Mouse (Mus musculus) ovary, adult 18-20 months (tissue): ENCODE measurements around the gene Grik3.

Experiments
- DNase-seq: peaks from one replicate; pipeline ENCODE4 v3.0.0; 2022; ENCODE audit warnings: low spot score, mixed read lengths

Gene Grik3

DNA sequence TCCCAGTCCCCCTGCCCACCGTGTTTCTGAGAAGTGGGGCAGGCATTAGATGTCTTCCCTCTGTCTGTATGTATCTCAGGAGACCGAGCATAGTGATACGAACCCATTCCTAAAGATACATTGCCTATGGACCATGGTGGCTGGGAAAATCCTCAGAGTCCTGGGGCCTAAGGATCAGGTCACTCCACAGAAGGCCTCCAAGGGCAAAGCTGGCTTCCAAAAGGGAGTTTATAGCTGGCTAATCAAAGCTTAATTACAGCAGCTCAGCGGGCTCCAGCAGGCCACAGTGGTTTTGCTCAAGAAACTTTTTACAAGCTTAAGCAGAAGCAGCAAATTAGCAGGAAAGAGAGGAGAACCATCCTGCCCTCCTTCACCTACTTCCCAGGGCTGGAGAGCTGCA lies 237.1 kb downstream of the Grik3 start:
- DNase-seq: no peak

GRCm38 (mm10) chr4:125728091-125728863 lies 237.8 kb downstream of the Grik3 start:
- DNase-seq: no peak

DNA sequence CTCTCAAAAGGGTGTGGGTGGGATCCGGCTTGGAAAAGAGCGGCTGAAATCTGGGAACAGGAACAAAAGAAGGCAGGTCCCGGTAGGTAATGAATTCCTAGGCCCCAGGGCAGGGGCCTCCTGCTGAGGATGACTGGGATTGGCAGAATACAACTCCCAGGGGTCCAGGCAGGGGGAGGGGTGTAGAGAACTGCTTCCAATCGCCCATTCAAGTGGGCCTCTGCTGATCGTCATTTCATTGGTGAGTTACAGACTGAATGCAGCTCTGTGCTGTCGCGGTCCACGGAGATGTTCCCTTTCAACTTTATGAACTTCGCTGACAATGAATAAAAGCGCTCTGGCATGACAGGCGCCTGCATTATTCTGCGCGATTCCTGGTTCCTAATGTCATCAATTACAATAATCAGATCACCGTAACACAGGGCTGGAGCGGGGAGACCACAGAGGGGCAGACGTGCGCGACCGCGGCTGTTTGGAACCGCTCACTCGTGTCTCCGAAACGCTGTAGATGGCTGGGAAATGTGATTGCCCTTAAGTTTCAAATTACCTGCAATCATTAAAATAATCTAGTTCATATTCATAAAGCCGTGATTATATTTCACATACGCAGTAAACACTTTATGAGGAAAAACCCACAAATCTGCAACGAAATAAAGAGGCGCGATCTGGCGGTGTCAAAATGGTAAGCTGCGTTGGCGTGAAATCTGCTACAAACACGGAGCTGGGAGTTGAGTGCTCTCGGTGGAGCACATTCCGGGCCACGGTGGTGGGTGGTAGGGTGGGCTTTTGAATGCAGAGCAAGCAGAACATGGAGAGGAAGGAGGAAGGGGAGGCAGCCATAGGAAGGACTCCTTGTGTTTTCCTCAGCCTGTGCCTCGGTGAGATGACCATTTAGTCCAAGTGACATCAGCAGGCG lies 239.1 kb downstream of the Grik3 start:
- no peak for DNase-seq

- no peak for DNase-seq
Observed at GRCm38 (mm10) chr4:125730751-125731150, 240.3 kb downstream of the Grik3 start.

DNA sequence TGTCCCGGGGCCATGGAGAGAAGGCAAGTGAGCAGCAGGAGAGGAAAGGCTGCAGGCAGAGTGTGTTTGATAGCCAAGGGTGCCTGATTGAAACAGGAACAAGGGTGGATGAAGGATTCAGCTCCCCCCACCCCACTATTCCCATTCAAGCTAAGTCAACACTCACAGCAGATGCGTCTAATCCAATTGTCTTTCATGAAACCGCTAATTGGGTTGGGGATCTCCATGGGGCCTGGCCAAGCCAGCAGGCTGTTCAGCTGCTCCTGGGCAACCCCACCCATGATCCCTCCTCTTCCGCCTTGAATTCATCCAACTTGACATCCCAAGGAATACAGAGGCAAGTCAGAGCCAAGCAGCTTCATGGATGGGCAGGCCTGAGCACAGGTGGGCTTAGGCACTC lies 246.3 kb downstream of the Grik3 start:
- no peak for DNase-seq

DNA sequence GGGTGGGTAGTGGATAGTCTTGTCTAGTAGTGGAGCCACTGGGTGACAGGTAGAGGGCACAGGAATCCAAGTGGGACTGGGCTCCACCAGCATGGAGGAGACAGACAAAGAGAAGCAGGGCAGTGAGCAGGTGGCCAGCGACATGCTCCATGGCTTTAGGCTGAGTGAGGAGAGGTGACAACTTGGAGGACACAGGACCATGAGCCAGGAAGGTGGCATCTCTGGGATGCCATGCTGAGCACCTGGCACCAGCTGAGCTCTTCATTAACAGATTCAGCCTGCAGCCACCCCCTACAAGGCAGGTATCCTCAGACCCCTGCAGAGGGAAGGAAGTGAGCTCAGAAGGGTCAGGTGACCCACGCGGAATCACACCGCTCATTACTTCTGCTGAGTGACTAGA lies 248.3 kb downstream of the Grik3 start:
- no peak for DNase-seq

DNA sequence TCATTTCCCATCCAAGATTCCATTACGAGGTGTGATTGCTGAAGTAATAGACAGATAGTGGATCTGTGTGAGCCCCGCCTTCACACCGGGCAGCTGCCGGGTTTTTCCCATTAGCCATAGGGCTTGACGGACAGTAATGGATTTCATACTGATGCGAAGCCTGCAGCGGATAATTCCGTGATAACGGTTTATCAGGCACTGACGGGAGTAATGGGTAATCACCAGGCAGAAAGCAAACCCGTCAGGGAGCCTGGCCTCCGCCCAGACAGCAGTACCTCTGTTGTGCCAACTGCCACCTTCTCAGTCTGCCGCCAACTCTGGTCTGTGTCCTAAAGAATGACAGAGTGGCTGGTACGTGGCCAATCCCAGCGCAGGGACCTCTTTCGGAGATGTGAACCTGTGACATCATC lies 251.7 kb downstream of the Grik3 start:
- DNase-seq: no peak

GRCm38 (mm10) chr4:125745902-125746301 lies 255.4 kb downstream of the Grik3 start:
- DNase-seq: no peak

- no peak for DNase-seq
Observed at GRCm38 (mm10) chr4:125756393-125756792, 265.9 kb downstream of the Grik3 start.

GRCm38 (mm10) chr4:125760326-125760725 lies 269.8 kb downstream of the Grik3 start:
- DNase-seq: no peak

GRCm38 (mm10) chr4:125763056-125763455 lies 272.6 kb downstream of the Grik3 start:
- DNase-seq: no peak
